Mouse (Mus musculus) brown adipose tissue, adult 24 weeks (tissue): ENCODE results near the gene Abhd16a. TPM values are rescaled to one million over a fixed set of nuclear protein-coding genes. Genes with fewer than 3 reads are reported as not detected.
A peak's percentile ranks its signal among the peaks of the same experiment; 100 is the strongest.

Source experiments
- H3K27ac ChIP-seq: fragments of 200-500 bp; replicated peaks from 2 replicates; pipeline ENCODE4 v1.5.1; 2012; ENCODE audit warnings: low read depth, mild to moderate bottlenecking, low read length
- H3K4me1 ChIP-seq: fragments of 200-500 bp; 2 replicates; pipeline ENCODE4 v1.6.1; 2012; ENCODE audit warnings: low read length, mixed read lengths; ENCODE audit not compliant: control insufficient read depth, insufficient read depth, insufficient read length
- H3K4me3 ChIP-seq: fragments of 200-500 bp; 2 replicates; pipeline ENCODE4 v1.5.1; 2012; ENCODE audit warnings: low read depth, mild to moderate bottlenecking, low read length, moderate library complexity; ENCODE audit not compliant: insufficient read depth
- polyA plus RNA-seq: library from polyadenylated mRNA; stranded (reverse); fragments of >200 nt; gene quantifications from 2 replicates; pipeline ENCODE4 v1.2.4, GENCODE M21; 2012; ENCODE audit not compliant: missing spikeins, insufficient read depth, insufficient read length

Abhd16a gene
- polyA plus RNA-seq, result 43.3 and 44.8 TPM in 2 replicates

GRCm38 (mm10) chr17:35088825-35089644 lies at the start of gene Abhd16a:
TSS of gene Abhd16a (plus strand) at chr17:35089263.
- Histone ChIP-seq H3K4me1 (no peaks in the 10 kb centered on the region; the same call in 1 of the 2 replicates), H3K27ac (peak within 1 kb of the TSS; percentile 98)

GRCm38 (mm10) chr17:35043794-35044193 lies 45.3 kb upstream of the Abhd16a start:
- Histone ChIP-seq H3K4me1 (peaks cover 9% of the 10 kb centered on the region; the same call in 1 of the 2 replicates), H3K4me3 (no peak overlapping the region), H3K27ac (no peak overlapping the region)

More at GRCm38 (mm10) chr17:35088825-35089644, at the start of gene Abhd16a:
- H3K4me3 ChIP-seq, result peak within 1 kb of the TSS; percentile 85

- Histone ChIP-seq H3K4me1 (peaks cover 12% of the 10 kb centered on the region; the same call in 1 of the 2 replicates), H3K27ac (peak overlapping the region; percentile 26; the same call in 1 of the 2 replicates)
Observed at GRCm38 (mm10) chr17:35044904-35045806, 43.9 kb upstream of the Abhd16a start.

GRCm38 (mm10) chr17:35045807-35046680 lies 43.0 kb upstream of the Abhd16a start:
- H3K27ac ChIP-seq, result peak overlapping the region; percentile 57
- H3K4me3 ChIP-seq, result peak overlapping the region; percentile 63
- peaks cover 12% of the 10 kb centered on the region; the same call in 1 of the 2 replicates for H3K4me1 ChIP-seq

More at GRCm38 (mm10) chr17:35044904-35045806, 43.9 kb upstream of the Abhd16a start:
- no peak overlapping the region for H3K4me3 ChIP-seq

GRCm38 (mm10) chr17:35046681-35047455 lies 42.2 kb upstream of the Abhd16a start, which contains the start of gene Msh5:
TSS of gene Msh5 (minus strand) at chr17:35046745.
- H3K4me3 ChIP-seq, result peak within 1 kb of the TSS; percentile 63
- peaks cover 12% of the 10 kb centered on the region; the same call in 1 of the 2 replicates for H3K4me1 ChIP-seq
- peak within 1 kb of the TSS; percentile 86 for H3K27ac ChIP-seq

GRCm38 (mm10) chr17:35047688-35048087 lies 41.4 kb upstream of the Abhd16a start:
- H3K4me3 ChIP-seq, result peak overlapping the region; percentile 9
- peak overlapping the region; percentile 86 for H3K27ac ChIP-seq
- peaks cover 12% of the 10 kb centered on the region; the same call in 1 of the 2 replicates for H3K4me1 ChIP-seq

- Histone ChIP-seq H3K27ac (peak overlapping the region; percentile 86), H3K4me1 (peaks cover 12% of the 10 kb centered on the region; the same call in 1 of the 2 replicates), H3K4me3 (peak overlapping the region; percentile 9)
Observed at GRCm38 (mm10) chr17:35048149-35048931, 40.7 kb upstream of the Abhd16a start.

GRCm38 (mm10) chr17:35048932-35049440 lies 40.1 kb upstream of the Abhd16a start:
- Histone ChIP-seq H3K4me3 (peak overlapping the region; percentile 6; the same call in 1 of the 2 replicates), H3K4me1 (peaks cover 11% of the 10 kb centered on the region; the same call in 1 of the 2 replicates), H3K27ac (peak overlapping the region; percentile 66)

GRCm38 (mm10) chr17:35049561-35050016 lies 39.5 kb upstream of the Abhd16a start, which contains the start of gene Clic1:
TSS of gene Clic1 (plus strand) at chr17:35049966.
- H3K4me3 ChIP-seq, result peak within 1 kb of the TSS; percentile 66
- peaks cover 10% of the 10 kb centered on the region; the same call in 1 of the 2 replicates for H3K4me1 ChIP-seq

GRCm38 (mm10) chr17:35050126-35050750 lies 38.8 kb upstream of the Abhd16a start:
- H3K4me1 ChIP-seq, result peaks cover 10% of the 10 kb centered on the region; the same call in 1 of the 2 replicates

More at GRCm38 (mm10) chr17:35049561-35050016, 39.5 kb upstream of the Abhd16a start, which contains the start of gene Clic1:
- H3K27ac ChIP-seq, result peak within 1 kb of the TSS; percentile 99

GRCm38 (mm10) chr17:35051156-35052086 lies 37.6 kb upstream of the Abhd16a start:
- H3K4me1 ChIP-seq, result peaks cover 10% of the 10 kb centered on the region; the same call in 1 of the 2 replicates
- H3K27ac ChIP-seq, result peak overlapping the region; percentile 99
- peak overlapping the region; percentile 66 for H3K4me3 ChIP-seq

More at GRCm38 (mm10) chr17:35050126-35050750, 38.8 kb upstream of the Abhd16a start:
- peak overlapping the region; percentile 99 for H3K27ac ChIP-seq
- peak overlapping the region; percentile 66 for H3K4me3 ChIP-seq
